Mouse (Mus musculus): Measurements from ENCODE around the gene Ctsd. TPM values are rescaled to one million over a fixed set of nuclear protein-coding genes. Genes with fewer than 3 reads are reported as not detected.
"Not testable (repeated sequence)": the region's sequence is repeated elsewhere in the genome, so short reads cannot be mapped to it uniquely, and the experiment has no call there.

The Ctsd gene
- total and polyA plus RNA-seq, 3 experiments = 61.2 to 107 (median 104) TPM

GRCm38 (mm10) chr7:142340269-142340970 lies 47.4 kb downstream of the Ctsd start:
- Histone ChIP-seq H3K9me3 (replicated peaks; ENCODE audit: low read length) (no peaks in the 10 kb centered on the region), H3K27me3 (replicated peaks) (no peaks in the 10 kb centered on the region), H3K79me2 (replicated peaks; ENCODE audit: control insufficient read depth, extremely low read depth, insufficient read depth, poor library complexity, severe bottlenecking) (no peaks in the 10 kb centered on the region), H3K4me3 (replicated peaks in 1 of 3; ENCODE audit: low read depth in 2 of 3, low read length in 2 of 3, poor library complexity in 1 of 3) (no peak overlapping the region), H3K4me1 (ENCODE audit: control insufficient read depth in 1 of 2, insufficient read depth in 2 of 2) (peaks cover 18 to 38% of the 10 kb centered on the region in 2 experiments), H3K9ac (ENCODE audit: insufficient read depth, low read depth) (no peak overlapping the region), H3K36me3 (replicated peaks in 1 of 2; ENCODE audit: control insufficient read depth in 1 of 2, insufficient read depth in 1 of 2, low read length in 1 of 2) (no peaks in the 10 kb centered on the region), H3K27ac (ENCODE audit: insufficient read depth, low read depth) (no peak overlapping the region), H3K4me2 (ENCODE audit: insufficient read depth, low read depth, poor library complexity, severe bottlenecking) (no peak overlapping the region)
- peak; percentile 74 for DNase-seq (ENCODE audit: extremely low read depth)
- dilution Hi-C loops (cut with MboI; ENCODE audit: extremely low pct_ligation_motif_present, extremely low pct_unique_long_range_greater_than_20kb, low sequenced_read_pairs) (no loop called here), in situ Hi-C loops (cut with MboI; ENCODE audit: low pct_ligation_motif_present, low pct_unique_long_range_greater_than_20kb, low sequenced_read_pairs) (no loop called here)
- TF ChIP-seq CTCF (conservative IDR thresholded peaks at IDR 0.05 in 1 of 2, IDR thresholded peaks at IDR 0.05 in 1 of 2; ENCODE audit: low read depth in 2 of 2, low read length in 2 of 2) = peak in 1 of 2 experiments; percentile 48; a peak in 2 of 4 replicates
- TF ChIP-seq IRF4 (IDR thresholded peaks at IDR 0.05; ENCODE audit: low read depth, low read length) = 0 out of 2 replicates have a peak, but pooled peaks have one; percentile 18
- peak; percentile 42 for TF ChIP-seq USF1 (IDR thresholded peaks at IDR 0.05; ENCODE audit: low read depth, low read length)
- no peak for TF ChIP-seq POLR2AphosphoS2 (IDR thresholded peaks at IDR 0.05; ENCODE audit: low read depth, low read length)
- no peak for TF ChIP-seq SIN3A (IDR thresholded peaks at IDR 0.05; ENCODE audit: low read length)
- TF ChIP-seq RCOR1 (conservative IDR thresholded peaks at IDR 0.05; ENCODE audit: low read depth, low read length) = no peak
- peak; percentile 38; the same call in 1 of the 2 replicates for TF ChIP-seq MAX (IDR thresholded peaks at IDR 0.05; ENCODE audit: low read length)
- peak; percentile 47 for TF ChIP-seq ELF1 (IDR thresholded peaks at IDR 0.05; ENCODE audit: low read depth, low read length)

- H3K79me2 ChIP-seq (replicated peaks; ENCODE audit: control insufficient read depth, extremely low read depth, insufficient read depth, poor library complexity, severe bottlenecking) = no peaks in the 10 kb centered on the region
- no peak for DNase-seq (ENCODE audit: extremely low read depth)
- peaks cover 14% of the 10 kb centered on the region for H3K27me3 ChIP-seq (replicated peaks)
- in situ Hi-C loops (cut with MboI; ENCODE audit: low pct_ligation_motif_present, low pct_unique_long_range_greater_than_20kb, low sequenced_read_pairs) = loop anchor here (5.0 to 10.0 kb wide), 4 partner anchors 77 to 340 kb away; no protein-coding TSS in a partner anchor
- H3K9ac ChIP-seq (ENCODE audit: insufficient read depth, low read depth) = no peak overlapping the region
- no peak overlapping the region for H3K27ac ChIP-seq (ENCODE audit: insufficient read depth, low read depth)
- H3K36me3 ChIP-seq (replicated peaks in 1 of 2; ENCODE audit: control insufficient read depth in 1 of 2, insufficient read depth in 1 of 2, low read length in 1 of 2) = no peaks in the 10 kb centered on the region
- H3K4me3 ChIP-seq (replicated peaks in 1 of 3; ENCODE audit: low read depth in 2 of 3, low read length in 2 of 3, poor library complexity in 1 of 3) = no peak overlapping the region
- dilution Hi-C loops (cut with MboI; ENCODE audit: extremely low pct_ligation_motif_present, extremely low pct_unique_long_range_greater_than_20kb, low sequenced_read_pairs) = no loop called here
- TF ChIP-seq POLR2AphosphoS2 (IDR thresholded peaks at IDR 0.05; ENCODE audit: low read depth, low read length) (no peak), NRF1 (IDR thresholded peaks at IDR 0.05; ENCODE audit: low read depth, low read length) (no peak), E2F4 (IDR thresholded peaks at IDR 0.05; ENCODE audit: insufficient replicate concordance, low read depth, low read length) (no peak), MEF2A (IDR thresholded peaks at IDR 0.05; ENCODE audit: borderline replicate concordance, low read depth, low read length) (no peak)
- H3K9me3 ChIP-seq (replicated peaks; ENCODE audit: low read length) = no peaks in the 10 kb centered on the region
- peaks cover 0 to 5% of the 10 kb centered on the region in 2 experiments; a peak in 2 of 4 replicates for H3K4me1 ChIP-seq (ENCODE audit: control insufficient read depth in 1 of 2, insufficient read depth in 2 of 2)
- no peak overlapping the region for H3K4me2 ChIP-seq (ENCODE audit: insufficient read depth, low read depth, poor library complexity, severe bottlenecking)
Measured at GRCm38 (mm10) chr7:142335151-142335550, 52.7 kb downstream of the Ctsd start.

- Histone ChIP-seq H3K36me3 (replicated peaks in 1 of 2; ENCODE audit: control insufficient read depth in 1 of 2, insufficient read depth in 1 of 2, low read length in 1 of 2) (no peaks in the 10 kb centered on the region), H3K9me3 (replicated peaks; ENCODE audit: low read length) (no peaks in the 10 kb centered on the region), H3K4me1 (ENCODE audit: control insufficient read depth in 1 of 2, insufficient read depth in 2 of 2) (no peaks in the 10 kb centered on the region), H3K4me2 (ENCODE audit: insufficient read depth, low read depth, poor library complexity, severe bottlenecking) (no peak overlapping the region), H3K27ac (ENCODE audit: insufficient read depth, low read depth) (no peak overlapping the region), H3K4me3 (replicated peaks in 1 of 3; ENCODE audit: low read depth in 2 of 3, low read length in 2 of 3, poor library complexity in 1 of 3) (no peak overlapping the region), H3K9ac (ENCODE audit: insufficient read depth, low read depth) (no peak overlapping the region), H3K27me3 (replicated peaks) (peaks cover 22% of the 10 kb centered on the region), H3K79me2 (replicated peaks; ENCODE audit: control insufficient read depth, extremely low read depth, insufficient read depth, poor library complexity, severe bottlenecking) (no peaks in the 10 kb centered on the region)
- TF ChIP-seq POLR2AphosphoS2 (IDR thresholded peaks at IDR 0.05; ENCODE audit: low read depth, low read length) = no peak
- TF ChIP-seq ZC3H11A (IDR thresholded peaks at IDR 0.05; ENCODE audit: low read depth, low read length) = peak; percentile 56
- TF ChIP-seq USF1 (IDR thresholded peaks at IDR 0.05; ENCODE audit: low read depth, low read length) = no peak
- TF ChIP-seq SMC3 (IDR thresholded peaks at IDR 0.05; ENCODE audit: low read depth, low read length) = peak; percentile 94
- peak; percentile 94 for TF ChIP-seq RAD21 (IDR thresholded peaks at IDR 0.05; ENCODE audit: low read depth, low read length)
- TF ChIP-seq UBTF (IDR thresholded peaks at IDR 0.05; ENCODE audit: low read depth, low read length) = no peak
- no peak for TF ChIP-seq EP300 (IDR thresholded peaks at IDR 0.05; ENCODE audit: low read length)
- peak; percentile 80 to 94 for TF ChIP-seq CTCF (conservative IDR thresholded peaks at IDR 0.05 in 1 of 2, IDR thresholded peaks at IDR 0.05 in 1 of 2; ENCODE audit: low read depth in 2 of 2, low read length in 2 of 2)
- dilution Hi-C loops (cut with MboI; ENCODE audit: extremely low pct_ligation_motif_present, extremely low pct_unique_long_range_greater_than_20kb, low sequenced_read_pairs) (no loop called here), in situ Hi-C loops (cut with MboI; ENCODE audit: low pct_ligation_motif_present, low pct_unique_long_range_greater_than_20kb, low sequenced_read_pairs) (loop anchor here (10.0 kb wide), 1 partner anchor 341 kb away; no protein-coding TSS in a partner anchor)
- DNase-seq (ENCODE audit: extremely low read depth) = peak; percentile 80
Measured at GRCm38 (mm10) chr7:142334246-142334645, 53.6 kb downstream of the Ctsd start.

GRCm38 (mm10) chr7:142332741-142333140 lies 55.1 kb downstream of the Ctsd start:
- H3K4me2 ChIP-seq (ENCODE audit: insufficient read depth, low read depth, poor library complexity, severe bottlenecking); H3K36me3 ChIP-seq (replicated peaks in 1 of 2; ENCODE audit: control insufficient read depth in 1 of 2, insufficient read depth in 1 of 2, low read length in 1 of 2); H3K9ac ChIP-seq (ENCODE audit: insufficient read depth, low read depth); dilution Hi-C loops (cut with MboI; ENCODE audit: extremely low pct_ligation_motif_present, extremely low pct_unique_long_range_greater_than_20kb, low sequenced_read_pairs); H3K4me1 ChIP-seq (ENCODE audit: control insufficient read depth in 1 of 2, insufficient read depth in 2 of 2); DNase-seq (ENCODE audit: extremely low read depth); H3K79me2 ChIP-seq (replicated peaks; ENCODE audit: control insufficient read depth, extremely low read depth, insufficient read depth, poor library complexity, severe bottlenecking); H3K9me3 ChIP-seq (replicated peaks; ENCODE audit: low read length); H3K27ac ChIP-seq (ENCODE audit: insufficient read depth, low read depth); H3K4me3 ChIP-seq (replicated peaks in 1 of 3; ENCODE audit: low read depth in 2 of 3, low read length in 2 of 3, poor library complexity in 1 of 3): not testable (repeated sequence)
- peaks cover 33% of the 10 kb centered on the region for H3K27me3 ChIP-seq (replicated peaks)
- in situ Hi-C loops (cut with MboI; ENCODE audit: low pct_ligation_motif_present, low pct_unique_long_range_greater_than_20kb, low sequenced_read_pairs) = loop anchor here (10.0 kb wide), 1 partner anchor 342 kb away; no protein-coding TSS in a partner anchor

All from CH12.LX (cell line).